Mouse (Mus musculus) liver, adult 2 months (tissue): ENCODE results near the gene Ttc7. TPM values are rescaled to one million over a fixed set of nuclear protein-coding genes. Genes with fewer than 3 reads are reported as not detected.
A peak's percentile ranks its signal among the peaks of the same experiment; 100 is the strongest.
"Not testable (repeated sequence)": the region's sequence is repeated elsewhere in the genome, so short reads cannot be mapped to it uniquely, and the experiment has no call there.

Experiments
- DNase-seq: peaks from one replicate; pipeline ENCODE4 v3.0.0-alpha.2; 2011; ENCODE audit warnings: low read depth, low spot score; ENCODE audit errors: extremely low read depth
- H3K27ac ChIP-seq: fragments of 200-500 bp; replicated peaks from 2 replicates; pipeline ENCODE4 v1.5.1; 2012; ENCODE audit warnings: low read depth, mild to moderate bottlenecking, control low read depth, inconsistent platforms, low read length; ENCODE audit not compliant: insufficient read depth
- H3K27me3 ChIP-seq: fragments of 200-500 bp; 2 replicates; pipeline ENCODE4 v1.6.1; 2012; ENCODE audit warnings: mild to moderate bottlenecking, moderate library complexity, low read length, inconsistent platforms; ENCODE audit not compliant: control insufficient read depth, insufficient read depth
- H3K36me3 ChIP-seq: fragments of 200-500 bp; 2 replicates; pipeline ENCODE4 v1.6.1; 2012; ENCODE audit warnings: low read length, inconsistent platforms; ENCODE audit not compliant: control insufficient read depth, insufficient read depth
- H3K4me1 ChIP-seq: fragments of 200-500 bp; 2 replicates; pipeline ENCODE4 v1.6.1; 2011; ENCODE audit warnings: low read length; ENCODE audit not compliant: control insufficient read depth, insufficient read depth
- H3K4me3 ChIP-seq: fragments of 200-500 bp; 2 replicates; pipeline ENCODE4 v1.5.1; 2011; ENCODE audit warnings: low read depth, mild to moderate bottlenecking, control low read depth, low read length, moderate library complexity; ENCODE audit not compliant: insufficient read depth
- H3K79me2 ChIP-seq: fragments of 200-500 bp; 2 replicates; pipeline ENCODE4 v1.6.1; 2012; ENCODE audit warnings: inconsistent platforms, mild to moderate bottlenecking, low read length, moderate library complexity; ENCODE audit not compliant: control insufficient read depth, insufficient read depth
- H3K9ac ChIP-seq: fragments of 200-500 bp; 2 replicates; pipeline ENCODE4 v1.6.1; 2012; ENCODE audit warnings: low read depth, mild to moderate bottlenecking, control low read depth, inconsistent platforms, low read length
- CTCF ChIP-seq: fragments of 200-500 bp; IDR thresholded peaks from 2 replicates; pipeline ENCODE4 v1.5.1; 2011; ENCODE audit warnings: low read depth, low read length, control low read depth
- POLR2A ChIP-seq: fragments of 200-500 bp; IDR thresholded peaks from 2 replicates; pipeline ENCODE4 v1.6.1; 2011; ENCODE audit warnings: low read length, control low read depth; ENCODE audit not compliant: insufficient read depth; ENCODE audit errors: extremely low read depth
- WGBS: fragments of 180-500 bp; shearing (Covaris S2); methylation state at CpG from one replicate; pipeline ENCODE4 v1.1.7; 2018; 5-methylcytosine and 5-hydroxymethylcytosine counted together
- polyA plus RNA-seq: library from polyadenylated mRNA; depleted of rRNA; stranded (reverse); fragments of >200 nt; gene quantifications from 2 replicates; pipeline ENCODE4 v1.2.3, GENCODE M21; 2012
- total RNA-seq: library from RNA; depleted of rRNA; stranded (reverse); fragments of >200 nt; gene quantifications from 2 replicates; pipeline ENCODE4 v1.2.3, GENCODE M21; 2014

The Ttc7 gene
- total and polyA plus RNA-seq, 2 experiments: 19.0 to 36.5 TPM

DNA sequence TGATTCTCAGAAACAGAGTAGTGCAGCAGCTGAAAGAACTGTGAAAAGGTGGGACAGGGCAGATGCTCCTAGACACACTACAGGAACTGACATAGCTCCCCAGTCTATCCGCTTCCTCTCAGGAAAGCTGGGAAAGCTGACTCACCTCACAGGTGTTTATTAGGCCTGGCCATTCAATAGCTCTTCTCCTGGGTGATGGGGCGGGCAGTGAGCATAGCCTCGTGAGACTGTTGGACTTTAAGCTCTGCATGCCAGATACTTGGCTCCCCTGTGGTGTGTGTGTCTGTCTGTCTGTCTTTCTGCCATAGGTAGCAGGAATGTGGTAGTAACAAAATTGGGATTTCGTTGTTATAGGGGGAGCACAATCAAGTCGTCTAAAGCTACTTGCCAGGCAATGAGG lies 6.7 kb downstream of the Ttc7 start:
- DNase-seq: peak; percentile 89
- TF ChIP-seq CTCF: no peak
- no peak for TF ChIP-seq POLR2A
- Histone ChIP-seq H3K4me3 (no peak overlapping the region), H3K9ac (peak overlapping the region; percentile 38; the same call in 1 of the 2 replicates), H3K36me3 (peaks cover 6% of the 10 kb centered on the region; the same call in 1 of the 2 replicates), H3K79me2 (peaks cover 34% of the 10 kb centered on the region; the same call in 1 of the 2 replicates), H3K27me3 (no peaks in the 10 kb centered on the region), H3K4me1 (peaks cover 75% of the 10 kb centered on the region), H3K27ac (peak overlapping the region; percentile 94)
- 33% methylated on average over 5 of the region's 5 CpGs for WGBS

DNA sequence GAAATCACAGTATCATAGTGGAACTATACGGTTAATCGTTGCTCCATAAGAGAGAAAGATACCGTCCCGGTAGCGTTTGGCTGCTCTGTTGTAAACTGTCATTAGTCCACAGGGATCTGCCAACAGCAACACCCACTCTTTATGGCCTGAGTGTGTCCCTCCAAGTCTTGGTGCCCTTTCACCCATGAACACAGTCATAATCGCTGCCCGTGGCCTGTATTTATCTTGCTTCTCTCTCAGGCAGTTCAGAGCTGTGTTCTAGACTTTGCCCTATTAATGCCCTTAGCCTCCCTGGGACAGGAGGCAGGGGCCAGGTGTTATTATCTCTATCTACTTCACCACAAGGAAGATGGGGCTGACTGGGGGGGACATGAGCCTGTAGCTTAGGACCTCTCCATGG lies 8.4 kb downstream of the Ttc7 start:
- TF ChIP-seq POLR2A (no peak), CTCF (no peak)
- Histone ChIP-seq H3K79me2 (peaks cover 28% of the 10 kb centered on the region; the same call in 1 of the 2 replicates), H3K36me3 (peaks cover 6% of the 10 kb centered on the region; the same call in 1 of the 2 replicates), H3K27ac (peak overlapping the region; percentile 94), H3K9ac (peak overlapping the region; percentile 14; the same call in 1 of the 2 replicates), H3K4me3 (no peak overlapping the region), H3K4me1 (peaks cover 70% of the 10 kb centered on the region), H3K27me3 (no peaks in the 10 kb centered on the region)
- 21% methylated on average over 7 of the region's 7 CpGs for WGBS
- peak; percentile 99 for DNase-seq

DNA sequence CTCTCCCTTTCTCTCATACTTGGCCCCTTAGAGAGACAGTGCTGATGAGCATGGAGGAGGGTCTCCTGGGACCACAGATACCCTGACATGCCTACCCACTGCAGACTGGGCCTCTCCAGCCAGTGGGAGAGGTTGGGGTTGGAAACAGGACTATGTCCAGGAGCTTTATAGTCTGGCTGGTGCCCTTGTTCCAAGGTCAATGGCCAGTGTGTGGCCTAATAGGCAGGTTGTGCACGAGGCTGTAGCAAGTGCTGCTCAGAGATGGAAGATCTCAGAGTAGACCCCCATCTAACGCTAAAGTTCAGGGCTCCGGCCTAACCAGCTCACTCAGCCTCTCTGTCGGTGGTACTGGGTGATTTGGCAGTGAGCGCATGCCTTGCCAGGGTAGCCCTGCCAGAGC lies 9.1 kb downstream of the Ttc7 start:
- Histone ChIP-seq H3K4me1 (peaks cover 70% of the 10 kb centered on the region), H3K79me2 (peaks cover 23% of the 10 kb centered on the region; the same call in 1 of the 2 replicates), H3K36me3 (peaks cover 6% of the 10 kb centered on the region; the same call in 1 of the 2 replicates), H3K27ac (peak overlapping the region; percentile 89), H3K4me3 (no peak overlapping the region), H3K9ac (no peak overlapping the region), H3K27me3 (no peaks in the 10 kb centered on the region)
- no peak for TF ChIP-seq POLR2A
- TF ChIP-seq CTCF: no peak
- peak; percentile 66 for DNase-seq
- 69% methylated on average over 5 of the region's 5 CpGs for WGBS

DNA sequence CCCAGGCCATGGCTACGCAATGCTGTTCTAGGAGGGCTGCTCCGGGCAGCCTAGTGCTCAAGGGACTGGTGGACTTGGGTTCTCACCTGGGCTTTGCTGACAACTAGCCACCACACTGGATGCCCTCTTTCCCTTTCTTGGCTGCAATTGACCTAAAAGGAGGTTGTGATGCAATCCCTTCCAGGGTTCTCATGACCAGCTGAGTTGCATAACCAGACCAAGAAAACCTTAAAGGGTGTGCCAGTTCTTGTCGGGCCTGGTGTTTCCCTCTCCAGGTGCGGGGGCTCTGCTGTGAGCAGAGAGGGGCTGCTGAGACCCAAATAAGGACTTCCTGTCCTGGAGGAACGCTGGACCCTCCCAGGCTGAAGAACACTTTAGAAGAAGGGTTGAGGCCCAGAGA lies 10.4 kb downstream of the Ttc7 start:
- H3K4me1 ChIP-seq: peaks cover 66% of the 10 kb centered on the region
- no peak overlapping the region for H3K4me3 ChIP-seq
- H3K27ac ChIP-seq: peak overlapping the region; percentile 89
- H3K79me2 ChIP-seq: peaks cover 19% of the 10 kb centered on the region; the same call in 1 of the 2 replicates
- DNase-seq: peak; percentile 93
- WGBS: 56% methylated on average over 5 of the region's 5 CpGs
- H3K36me3 ChIP-seq: peaks cover 6% of the 10 kb centered on the region; the same call in 1 of the 2 replicates
- no peak for TF ChIP-seq POLR2A
- TF ChIP-seq CTCF: no peak
- H3K9ac ChIP-seq: 0 out of 2 replicates have a peak overlapping the region, but pooled peaks have one; percentile 5
- H3K27me3 ChIP-seq: no peaks in the 10 kb centered on the region

DNA sequence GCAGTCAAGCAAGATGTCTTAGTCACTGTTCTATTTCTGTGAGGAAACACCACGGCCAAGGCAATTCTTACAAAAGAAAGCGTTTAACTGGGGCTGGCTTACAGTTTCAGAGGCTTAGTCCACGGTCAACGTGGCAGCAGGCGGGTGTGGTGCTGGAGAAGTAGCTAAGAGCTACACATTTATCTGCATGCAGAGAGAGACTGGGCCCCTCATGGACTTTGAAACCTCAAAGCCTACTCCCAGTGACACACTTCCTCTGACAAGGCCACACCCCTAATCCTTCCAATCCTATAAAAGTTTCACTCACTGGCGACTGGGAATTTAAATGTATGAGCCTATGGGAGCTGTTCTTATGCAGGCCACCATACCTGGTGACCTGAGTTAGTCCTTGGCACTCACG lies 13.1 kb downstream of the Ttc7 start:
- no peak overlapping the region for H3K9ac ChIP-seq
- WGBS: 81% methylated on average over 7 of the region's 7 CpGs
- peaks cover 57% of the 10 kb centered on the region for H3K4me1 ChIP-seq
- peaks cover 6% of the 10 kb centered on the region; the same call in 1 of the 2 replicates for H3K36me3 ChIP-seq
- DNase-seq: no peak
- H3K79me2 ChIP-seq: peaks cover 30% of the 10 kb centered on the region
- no peak for TF ChIP-seq POLR2A
- no peak for TF ChIP-seq CTCF
- H3K27ac ChIP-seq: 0 out of 2 replicates have a peak overlapping the region, but pooled peaks have one; percentile 20
- no peak overlapping the region for H3K4me3 ChIP-seq
- H3K27me3 ChIP-seq: no peaks in the 10 kb centered on the region

DNA sequence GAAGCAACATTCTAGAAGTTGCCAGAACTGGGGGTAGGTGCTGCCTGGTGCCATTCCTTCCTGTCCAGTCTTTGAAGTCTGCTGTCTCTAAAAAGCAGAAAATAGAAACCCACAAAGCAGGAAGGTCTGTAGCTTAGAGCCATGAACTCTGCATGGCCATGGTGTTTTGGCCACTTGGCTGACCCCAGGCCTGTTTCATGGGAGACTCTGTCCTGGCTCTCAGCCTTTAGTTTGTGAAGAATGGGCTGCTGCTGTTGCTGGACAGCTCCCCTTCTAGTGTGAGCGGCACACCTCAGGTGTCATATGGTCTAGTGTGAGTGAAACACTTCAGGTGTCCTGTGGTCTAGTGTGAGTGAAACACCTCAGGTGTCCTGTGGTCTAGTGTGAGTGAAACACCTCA lies 14.0 kb downstream of the Ttc7 start:
- not testable (repeated sequence) for H3K36me3 ChIP-seq, H3K9ac ChIP-seq, H3K27me3 ChIP-seq, H3K4me3 ChIP-seq
- DNase-seq: peak; percentile 91
- Histone ChIP-seq H3K4me1 (peaks cover 50% of the 10 kb centered on the region), H3K27ac (peak overlapping the region; percentile 47), H3K79me2 (peaks cover 30% of the 10 kb centered on the region)
- 18% methylated on average over 1 of the region's 1 CpGs for WGBS
